Mouse (Mus musculus): ENCODE data around the gene Kcnk4.

Kcnk4 gene

GRCm38 (mm10) chr19:6936299-6936698 lies 2.0 kb upstream of the Kcnk4 start:
- no peak for DNase-seq (ENCODE audit: low spot score)

- no peak for DNase-seq (ENCODE audit: low spot score)
These were observed 700 bp downstream of the Kcnk4 start for GRCm38 (mm10) chr19:6933436-6934194.

- no peak for DNase-seq (ENCODE audit: low spot score)
These were observed 1.2 kb downstream of the Kcnk4 start for GRCm38 (mm10) chr19:6933102-6933435.

GRCm38 (mm10) chr19:6932018-6932417 lies 2.3 kb downstream of the Kcnk4 start:
- no peak for DNase-seq (ENCODE audit: low spot score)

GRCm38 (mm10) chr19:6931002-6931401 lies 3.3 kb downstream of the Kcnk4 start:
- DNase-seq (ENCODE audit: low spot score) = no peak

- DNase-seq (ENCODE audit: low spot score) = no peak
These were observed 6.2 kb downstream of the Kcnk4 start for GRCm38 (mm10) chr19:6928080-6928479.

- DNase-seq (ENCODE audit: low spot score) = no peak
These were observed 7.6 kb downstream of the Kcnk4 start for GRCm38 (mm10) chr19:6926559-6927255.

- DNase-seq (ENCODE audit: low spot score) = no peak
These were observed 8.5 kb downstream of the Kcnk4 start for GRCm38 (mm10) chr19:6925611-6926329.

- DNase-seq (ENCODE audit: low spot score) = no peak
These were observed 9.1 kb downstream of the Kcnk4 start, which contains the start of gene Catsperz for GRCm38 (mm10) chr19:6925307-6925573. Catsperz (minus strand) TSS chr19:6925380.

- DNase-seq (ENCODE audit: low spot score) = peak; percentile 81
These were observed 9.6 kb downstream of the Kcnk4 start for GRCm38 (mm10) chr19:6924461-6925306.

- no peak for DNase-seq (ENCODE audit: low spot score)
These were observed 11.2 kb downstream of the Kcnk4 start for GRCm38 (mm10) chr19:6922901-6923735.

GRCm38 (mm10) chr19:6921647-6922567 lies 12.4 kb downstream of the Kcnk4 start, which contains the start of gene Esrra:
Esrra (minus strand) TSS chr19:6921813.
- peak; percentile 97 for DNase-seq (ENCODE audit: low spot score)

- no peak for DNase-seq (ENCODE audit: low spot score)
These were observed 13.3 kb downstream of the Kcnk4 start for GRCm38 (mm10) chr19:6920741-6921636.

- no peak for DNase-seq (ENCODE audit: low spot score)
These were observed 14.2 kb downstream of the Kcnk4 start for GRCm38 (mm10) chr19:6919876-6920740.

- no peak for DNase-seq (ENCODE audit: low spot score)
These were observed 14.9 kb downstream of the Kcnk4 start for GRCm38 (mm10) chr19:6919431-6919830.

GRCm38 (mm10) chr19:6918321-6918720 lies 16.0 kb downstream of the Kcnk4 start:
- DNase-seq (ENCODE audit: low spot score) = no peak

GRCm38 (mm10) chr19:6916496-6916895 lies 17.8 kb downstream of the Kcnk4 start:
- DNase-seq (ENCODE audit: low spot score) = no peak

GRCm38 (mm10) chr19:6915276-6915675 lies 19.0 kb downstream of the Kcnk4 start:
- no peak for DNase-seq (ENCODE audit: low spot score)

Data from ovary, postnatal 14 days (tissue).